Mouse (Mus musculus): ENCODE data around the gene Gcc2. TPM values are rescaled to one million over a fixed set of nuclear protein-coding genes. Genes with fewer than 3 reads are reported as not detected.

Gcc2 gene
- polyA plus RNA-seq (2012; rRNA removed) = 10.4 and 12.2 TPM in 2 replicates

GRCm38 (mm10) chr10:58255213-58255892 lies at the start of gene Gcc2:
Gene Gcc2, plus strand, starts transcription at chr10:58255497.

GRCm38 (mm10) chr10:58224827-58225785 lies 30.2 kb upstream of the Gcc2 start, which contains the start of gene AW822073:
Gene AW822073, minus strand, starts transcription at chr10:58224930.

GRCm38 (mm10) chr10:58232641-58232969 lies 22.7 kb upstream of the Gcc2 start, which contains the start of gene Duxf3:
Gene Duxf3, minus strand, starts transcription at chr10:58232675.

DNA sequence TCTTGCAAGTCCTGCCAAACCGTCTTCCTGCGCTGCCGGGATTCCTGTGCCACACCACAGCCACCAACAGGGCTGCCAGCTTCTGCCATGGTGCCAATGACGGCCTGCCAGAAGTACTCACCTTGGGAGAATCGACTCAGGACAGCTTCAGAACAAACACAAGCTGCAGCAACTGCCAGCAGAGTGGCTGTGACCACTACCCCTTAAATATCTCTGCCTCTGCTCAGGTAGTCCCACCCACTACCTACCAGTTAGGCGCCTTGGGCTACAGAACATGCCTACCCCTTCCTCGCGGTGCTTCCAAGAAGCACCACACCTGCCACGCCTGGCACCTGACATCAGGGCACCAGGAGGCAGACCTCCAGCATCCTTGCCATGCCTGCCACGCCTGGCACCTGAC lies 18.7 kb upstream of the Gcc2 start, which contains the start of gene Gm4981:
TSS of gene Gm4981 (minus strand) at position 89 of the 400 bp plus-strand sequence.

GRCm38 (mm10) chr10:58323028-58323991 lies 68.0 kb downstream of the Gcc2 start, which contains the start of gene Lims1:
Gene Lims1, plus strand, starts transcription at chr10:58323466.

Other genes starting within 250 kb of the Gcc2 start
- not detected in 2 replicates for gene AW822073, start 30.6 kb upstream of the Gcc2 start, polyA plus RNA-seq (2012; rRNA removed)
- not detected in 2 replicates for gene Duxf3, start 22.8 kb upstream of the Gcc2 start, polyA plus RNA-seq (2012; rRNA removed)
- gene Gm4981, start 18.8 kb upstream of the Gcc2 start, polyA plus RNA-seq (2012; rRNA removed) = not detected in 2 replicates
- gene Lims1, start 68.0 kb downstream of the Gcc2 start, polyA plus RNA-seq (2012; rRNA removed) = 16.7 and 17.1 TPM in 2 replicates
- 7.0 and 7.2 TPM in 2 replicates for gene Ranbp2, start 191.4 kb downstream of the Gcc2 start, polyA plus RNA-seq (2012; rRNA removed)
- 1.1 TPM in 2 replicates for gene Ccdc138, start 242.5 kb downstream of the Gcc2 start, polyA plus RNA-seq (2012; rRNA removed)

Data from liver, embryonic 18 days (tissue).